17 mouse cellular contexts compared by ENCODE assay signal in genomic region chr3:52576703-52577244, GRCm38 (mm10).
DNase-seq lines count a peak whose midpoint lies in the region; ATAC-seq and TF ChIP-seq lines count a peak whose summit lies in the region.
"Had no signal": no experiment of that assay in that cellular context is flagged by ENCODE, and none has a peak within 500 bp of the region (broad histone marks: within the 10 kb centered on the region; RNA-seq: fewer than 3 reads in every experiment).

No protein-coding gene starts in this region.

- no peak for ATAC-seq in limb, embryonic 14.5 days (ENCODE audit: low FRiP score, low read depth)
- peak; percentile 81 for ATAC-seq in lung, postnatal 0 days
- ATAC-seq: inflammation-experienced regulatory T-cells, adult 6 months had no signal

- no peak overlapping the region for H3K9ac ChIP-seq in limb, embryonic 14.5 days (ENCODE audit: low read depth, low read length, severe bottlenecking)
- no peak overlapping the region for H3K9ac ChIP-seq in lung, postnatal 0 days (replicated peaks; ENCODE audit: low read depth)
- H3K9ac ChIP-seq: heart, embryonic 13.5 days; lung, embryonic 14.5 days had no signal

- H3K4me3 ChIP-seq in limb, embryonic 14.5 days (replicated peaks; ENCODE audit: low read length) = no peak overlapping the region
- H3K4me3 ChIP-seq in limb, embryonic 10.5 days = no peak overlapping the region
- no peak overlapping the region for H3K4me3 ChIP-seq in lung, postnatal 0 days (ENCODE audit: low read depth, low read length)
- no peak overlapping the region for H3K4me3 ChIP-seq in gastrocnemius, adult 2 months
- H3K4me3 ChIP-seq: heart, embryonic 13.5 days; hindbrain, embryonic 10.5 days had no signal

- no peaks in the 10 kb centered on the region for H3K9me3 ChIP-seq in limb, embryonic 14.5 days (ENCODE audit: control insufficient read depth, low read length)
- H3K9me3 ChIP-seq in limb, embryonic 10.5 days (replicated peaks) = no peaks in the 10 kb centered on the region; the same call in 1 of the 2 replicates
- no peaks in the 10 kb centered on the region for H3K9me3 ChIP-seq in lung, postnatal 0 days (ENCODE audit: low read length)
- H3K9me3 ChIP-seq: heart, embryonic 13.5 days; hindbrain, embryonic 10.5 days had no signal

- intact Hi-C loops in gastrocnemius, adult 2 months (cut with DNase I) = no loop called here

- peak; percentile 10 for DNase-seq in adrenal gland, postnatal 10 days
- DNase-seq in adrenal gland, adult 2 months = no peak
- peak; percentile 75 for DNase-seq in limb, embryonic 14.5 days (ENCODE audit: low spot score)
- no peak for DNase-seq in limb, embryonic 10.5 days (ENCODE audit: low spot score)
- peak; percentile 74 for DNase-seq in lung, postnatal 0 days (ENCODE audit: low spot score)
- DNase-seq in gastrocnemius, adult 2 months = no peak
- no peak for DNase-seq in layer of hippocampus, postnatal 36 days
- DNase-seq in thymus, postnatal 0 days (ENCODE audit: low spot score) = no peak
- DNase-seq: cerebellum, adult 18-20 months; gastrocnemius, postnatal 25 days; lung, embryonic 14.5 days; right cerebral cortex, postnatal 25 days; thymus, postnatal 14 days had no signal

- no peaks in the 10 kb centered on the region for H3K36me3 ChIP-seq in limb, embryonic 14.5 days (ENCODE audit: control insufficient read depth, insufficient read depth, low read length)
- H3K36me3 ChIP-seq in limb, embryonic 10.5 days = no peaks in the 10 kb centered on the region
- H3K36me3 ChIP-seq in lung, postnatal 0 days (ENCODE audit: insufficient read depth, low read length) = no peaks in the 10 kb centered on the region
- H3K36me3 ChIP-seq: heart, embryonic 13.5 days; hindbrain, embryonic 10.5 days had no signal

- WGBS in limb, embryonic 14.5 days = 52% methylated on average over 6 of the region's 6 CpGs
- 85% methylated on average over 6 of the region's 6 CpGs for WGBS in limb, embryonic 10.5 days
- WGBS in lung, postnatal 0 days = 50% methylated on average over 6 of the region's 6 CpGs

- H3K27me3 ChIP-seq in limb, embryonic 14.5 days (ENCODE audit: control insufficient read depth, insufficient read depth, low read length) = no peaks in the 10 kb centered on the region
- H3K27me3 ChIP-seq in limb, embryonic 10.5 days (ENCODE audit: low read depth, poor library complexity, severe bottlenecking) = no peaks in the 10 kb centered on the region
- no peaks in the 10 kb centered on the region for H3K27me3 ChIP-seq in lung, postnatal 0 days (replicated peaks; ENCODE audit: insufficient read depth, low read length)
- H3K27me3 ChIP-seq: heart, embryonic 13.5 days had no signal

- TF ChIP-seq POLR2A in limb, embryonic 14.5 days (IDR thresholded peaks at IDR 0.05; ENCODE audit: borderline replicate concordance, extremely low read depth, insufficient read depth, insufficient read length) = no peak

- TF ChIP-seq CTCF in lung, postnatal 0 days (IDR thresholded peaks at IDR 0.05) = no peak
- TF ChIP-seq CTCF in gastrocnemius, adult 2 months (IDR thresholded peaks at IDR 0.05) = no peak

- H3K4me2 ChIP-seq in limb, embryonic 14.5 days (replicated peaks; ENCODE audit: low read depth, low read length, severe bottlenecking) = no peak overlapping the region
- H3K4me2 ChIP-seq in lung, postnatal 0 days (replicated peaks; ENCODE audit: low read depth, low read length) = no peak overlapping the region
- H3K4me2 ChIP-seq: heart, embryonic 13.5 days; lung, embryonic 14.5 days; midbrain, embryonic 11.5 days had no signal

- H3K27ac ChIP-seq in limb, embryonic 14.5 days (replicated peaks; ENCODE audit: low read depth, low read length) = no peak overlapping the region
- H3K27ac ChIP-seq in limb, embryonic 10.5 days = no peak overlapping the region
- no peak overlapping the region for H3K27ac ChIP-seq in lung, postnatal 0 days (ENCODE audit: low read length)
- H3K27ac ChIP-seq in gastrocnemius, adult 2 months = no peak overlapping the region
- H3K27ac ChIP-seq: heart, embryonic 13.5 days; hindbrain, embryonic 10.5 days had no signal

- no peaks in the 10 kb centered on the region for H3K4me1 ChIP-seq in limb, embryonic 14.5 days (ENCODE audit: control insufficient read depth, insufficient read depth, low read length)
- H3K4me1 ChIP-seq in limb, embryonic 10.5 days = no peaks in the 10 kb centered on the region
- H3K4me1 ChIP-seq in lung, postnatal 0 days (ENCODE audit: insufficient read depth, low read depth, low read length) = no peaks in the 10 kb centered on the region
- H3K4me1 ChIP-seq: hindbrain, embryonic 10.5 days had no signal

- TF ChIP-seq EP300 in lung, postnatal 0 days (IDR thresholded peaks at IDR 0.05) = peak; percentile 57; the same call in 1 of the 2 replicates

Comparison
In these comparisons a context has a peak if more than half of its experiments do, and no peak if none do; other contexts are left out.
1. DNase-seq: peak in adrenal gland, postnatal 10 days (single experiment), limb, embryonic 14.5 days (single experiment) and lung, postnatal 0 days (single experiment); none in adrenal gland, adult 2 months (single experiment), limb, embryonic 10.5 days (single experiment), gastrocnemius, adult 2 months (single experiment), layer of hippocampus, postnatal 36 days (0 of 2) and thymus, postnatal 0 days (single experiment).